10 mouse cellular contexts compared by ENCODE assay signal in genomic region chr13:23732156-23732804, GRCm38 (mm10). TPM values are rescaled to one million over a fixed set of nuclear protein-coding genes. Genes with fewer than 3 reads are reported as not detected.
A peak's percentile ranks its signal among the peaks of the same experiment; 100 is the strongest.
DNase-seq lines count a peak whose midpoint lies in the region; ATAC-seq and TF ChIP-seq lines count a peak whose summit lies in the region.
"Had no signal": no experiment of that assay in that cellular context is flagged by ENCODE, and none has a peak within 500 bp of the region (broad histone marks: within the 10 kb centered on the region; RNA-seq: fewer than 3 reads in every experiment).

No protein-coding gene starts in this region.

- H3K4me1 ChIP-seq in heart, postnatal 0 days (ENCODE audit: control insufficient read depth, insufficient read depth): 0 out of 2 replicates have a peak, but pooled peaks cover 4% of the 10 kb centered on the region
- H3K4me1 ChIP-seq: stomach, embryonic 15.5 days had no signal

- no peak overlapping the region for H3K27ac ChIP-seq in heart, postnatal 0 days (ENCODE audit: low read depth)
- H3K27ac ChIP-seq: liver, embryonic 15.5 days; stomach, embryonic 15.5 days had no signal

- no peaks in the 10 kb centered on the region for H3K36me3 ChIP-seq in heart, postnatal 0 days (replicated peaks; ENCODE audit: control insufficient read depth, insufficient read depth, low read length)
- H3K36me3 ChIP-seq: liver, embryonic 15.5 days; stomach, embryonic 15.5 days had no signal

- H3K9ac ChIP-seq in heart, postnatal 0 days (replicated peaks; ENCODE audit: low read depth, low read length): no peak overlapping the region
- H3K9ac ChIP-seq: liver, embryonic 15.5 days; stomach, embryonic 15.5 days had no signal

- no peak overlapping the region for H3K4me2 ChIP-seq in heart, postnatal 0 days (ENCODE audit: low read depth, low read length)
- H3K4me2 ChIP-seq: liver, embryonic 15.5 days; stomach, embryonic 15.5 days had no signal

- TF ChIP-seq CTCF in heart, postnatal 0 days (IDR thresholded peaks at IDR 0.05; ENCODE audit: low read depth): peak; percentile 85

- WGBS in heart, postnatal 0 days: 21% methylated on average over 8 of the region's 8 CpGs

- no peak; the same call in 1 of the 2 replicates for ATAC-seq in heart, postnatal 0 days (ENCODE audit: insufficient read depth, low read depth)
- ATAC-seq in megakaryocyte progenitor cell, adult 5-6 weeks (replicated peaks; ENCODE audit: poor library complexity): peak; percentile 86

- no peak overlapping the region for H3K4me3 ChIP-seq in heart, postnatal 0 days (ENCODE audit: low read depth, low read length)
- H3K4me3 ChIP-seq: liver, embryonic 15.5 days; stomach, embryonic 15.5 days had no signal

- TF ChIP-seq EP300 in heart, postnatal 0 days (IDR thresholded peaks at IDR 0.05; ENCODE audit: low read depth): no peak

- no peaks in the 10 kb centered on the region for H3K9me3 ChIP-seq in heart, postnatal 0 days (replicated peaks; ENCODE audit: control insufficient read depth, low read length)
- H3K9me3 ChIP-seq: liver, embryonic 15.5 days; stomach, embryonic 15.5 days had no signal

- no peaks in the 10 kb centered on the region for H3K27me3 ChIP-seq in heart, postnatal 0 days (ENCODE audit: control insufficient read depth, insufficient read depth, low read length)
- H3K27me3 ChIP-seq: liver, embryonic 15.5 days; stomach, embryonic 15.5 days had no signal

- intact Hi-C loops in heart, postnatal 36 days (cut with DNase I): loop anchor here (1.0 kb wide), 1 partner anchor 31 kb away; no protein-coding TSS in a partner anchor

- DNase-seq in heart, postnatal 0 days (ENCODE audit: low spot score): peak; percentile 71
- no peak for DNase-seq in heart, postnatal 36 days
- peak; percentile 52 for DNase-seq in thymus, postnatal 14 days
- no peak for DNase-seq in thymus, adult 18-20 months
- peak; percentile 70 for DNase-seq in embryo, embryonic 10.5 days (ENCODE audit: low spot score)
- DNase-seq in left cerebral cortex, adult 11 months (ENCODE audit: low spot score): no peak
- DNase-seq in adrenal gland, postnatal 10 days: no peak

RNA-seq across cellular contexts. Expression of gene Hist1h1c, which starts 6.3 kb away (rescaled TPM):
- 770 and 1,043 TPM in 2 replicates for total RNA-seq in heart, postnatal 0 days (2014; rRNA removed; ENCODE audit: low replicate concordance)
- polyA plus RNA-seq in heart, postnatal 0 days (2015; fragmentation: Nextera tagmentation; extraction: Ambion mirVana): 73.4 and 101 TPM in 2 replicates
- 100 to 1,000 TPM; 186 to 225 TPM for total RNA-seq in heart, postnatal 36 days (2021)
- 103 and 110 TPM in 2 replicates for total RNA-seq in megakaryocyte progenitor cell, adult 5-6 weeks (2015)
- total RNA-seq in megakaryocyte progenitor cell, adult 5-6 weeks (2017): 686 and 791 TPM in 2 replicates
- total RNA-seq in adrenal gland, postnatal 10 days (2021): 100 to 1,000 TPM; 366 to 432 TPM

RNA-seq across cellular contexts. Expression of gene Hist1h3c, which starts 13.1 kb away (rescaled TPM):
- total RNA-seq in heart, postnatal 0 days (2014; rRNA removed; ENCODE audit: low replicate concordance): 1,907 and 3,007 TPM in 2 replicates
- polyA plus RNA-seq in heart, postnatal 0 days (2015; fragmentation: Nextera tagmentation; extraction: Ambion mirVana): 1.2 and 1.3 TPM in 2 replicates
- total RNA-seq in heart, postnatal 36 days (2021): 1 to 10 TPM; 6.5 to 9.3 TPM
- total RNA-seq in megakaryocyte progenitor cell, adult 5-6 weeks (2015): 88.8 and 93.1 TPM in 2 replicates
- total RNA-seq in megakaryocyte progenitor cell, adult 5-6 weeks (2017): 555 and 756 TPM in 2 replicates
- total RNA-seq in adrenal gland, postnatal 10 days (2021): 100 to 1,000 TPM; 127 to 144 TPM

RNA-seq across cellular contexts. Expression of gene Hist1h2bb, which starts 14.3 kb away (rescaled TPM):
- total RNA-seq in heart, postnatal 0 days (2014; rRNA removed; ENCODE audit: low replicate concordance): 1,542 and 1,547 TPM in 2 replicates
- 0.59 and 0.78 TPM in 2 replicates for polyA plus RNA-seq in heart, postnatal 0 days (2015; fragmentation: Nextera tagmentation; extraction: Ambion mirVana)
- 10 to 100 TPM in 1 of 2 experiments, 1 to 10 TPM in 1; 9.8 to 12.0 TPM for total RNA-seq in heart, postnatal 36 days (2021)
- 232 TPM in 2 replicates for total RNA-seq in megakaryocyte progenitor cell, adult 5-6 weeks (2015)
- 3,020 and 3,268 TPM in 2 replicates for total RNA-seq in megakaryocyte progenitor cell, adult 5-6 weeks (2017)
- total RNA-seq in adrenal gland, postnatal 10 days (2021): 100 to 1,000 TPM; 173 to 206 TPM

RNA-seq across cellular contexts. Expression of gene Hist1h2ab, which starts 18.6 kb away (rescaled TPM):
- total RNA-seq in heart, postnatal 0 days (2014; rRNA removed; ENCODE audit: low replicate concordance): 667 and 733 TPM in 2 replicates
- 5.6 and 7.6 TPM in 2 replicates for polyA plus RNA-seq in heart, postnatal 0 days (2015; fragmentation: Nextera tagmentation; extraction: Ambion mirVana)
- total RNA-seq in heart, postnatal 36 days (2021): 10 to 100 TPM; 11.9 to 16.8 TPM
- total RNA-seq in megakaryocyte progenitor cell, adult 5-6 weeks (2015): 28.1 and 45.4 TPM in 2 replicates
- 2,397 and 3,405 TPM in 2 replicates for total RNA-seq in megakaryocyte progenitor cell, adult 5-6 weeks (2017)
- total RNA-seq in adrenal gland, postnatal 10 days (2021): 100 to 1,000 TPM; 281 to 334 TPM

RNA-seq across cellular contexts. Expression of gene Hist1h3b, which starts 19.8 kb away (rescaled TPM):
- total RNA-seq in heart, postnatal 0 days (2014; rRNA removed; ENCODE audit: low replicate concordance): 800 and 1,239 TPM in 2 replicates
- polyA plus RNA-seq in heart, postnatal 0 days (2015; fragmentation: Nextera tagmentation; extraction: Ambion mirVana): 3.2 and 3.3 TPM in 2 replicates
- total RNA-seq in heart, postnatal 36 days (2021): 10 to 100 TPM; 20.4 to 22.0 TPM
- 332 and 371 TPM in 2 replicates for total RNA-seq in megakaryocyte progenitor cell, adult 5-6 weeks (2015)
- total RNA-seq in megakaryocyte progenitor cell, adult 5-6 weeks (2017): 579 and 647 TPM in 2 replicates
- total RNA-seq in adrenal gland, postnatal 10 days (2021): 100 to 1,000 TPM; 390 to 424 TPM

Comparison
In these comparisons a context has a peak if more than half of its experiments do, and no peak if none do; other contexts are left out.
1. DNase-seq: peak in heart, postnatal 0 days (single experiment), thymus, postnatal 14 days (single experiment) and embryo, embryonic 10.5 days (single experiment); none in heart, postnatal 36 days (0 of 2), thymus, adult 18-20 months (0 of 2), left cerebral cortex, adult 11 months (single experiment) and adrenal gland, postnatal 10 days (single experiment).
2. RNA of gene Hist1h3c, which starts 13.1 kb away (total RNA-seq): 1,907 to 3,007 TPM in heart, postnatal 0 days, 88.8 to 756 TPM in megakaryocyte progenitor cell, adult 5-6 weeks and 127 to 144 TPM in adrenal gland, postnatal 10 days; 6.5 to 9.3 TPM in heart, postnatal 36 days; every median in the first group is over 4 times any median in the second.
3. RNA of gene Hist1h2bb, which starts 14.3 kb away (total RNA-seq): 232 to 3,268 TPM in megakaryocyte progenitor cell, adult 5-6 weeks, 1,542 to 1,547 TPM in heart, postnatal 0 days and 173 to 206 TPM in adrenal gland, postnatal 10 days; 9.8 to 12.0 TPM in heart, postnatal 36 days; every median in the first group is over 10 times any median in the second.